ENCODE assay signal across 8 mouse cellular contexts in genomic region chr14:119098851-119099569, GRCm38 (mm10). TPM values are rescaled to one million over a fixed set of nuclear protein-coding genes. Genes with fewer than 3 reads are reported as not detected.
A peak's percentile ranks its signal among the peaks of the same experiment; 100 is the strongest.
DNase-seq lines count a peak whose midpoint lies in the region; ATAC-seq lines count a peak whose summit lies in the region.

Uggt2 (minus strand) TSS chr14:119099430.

- intact Hi-C loops in gastrocnemius, postnatal 14 days (cut with DNase I; ENCODE audit: low total_unique reads): no loop called here

- peak within 1 kb of the TSS; percentile 80 for H3K4me2 ChIP-seq in intestine, embryonic 14.5 days (ENCODE audit: low read length)

- peak; percentile 90 for DNase-seq in adrenal gland, postnatal 25 days
- DNase-seq in embryo, embryonic 10.5 days (ENCODE audit: low spot score): peak; percentile 91
- DNase-seq in gastrocnemius, postnatal 14 days: peak; percentile 88
- peak; percentile 93 for DNase-seq in intestine, embryonic 14.5 days (ENCODE audit: low spot score)
- DNase-seq in left cerebral cortex, adult 8-10 months (ENCODE audit: low spot score in 2 of 2): peak; percentile 69 to 75
- peak; percentile 63 for DNase-seq in lung, postnatal 36 days
- peak; percentile 89 for DNase-seq in right cerebral cortex, adult 18-20 months

- peak; percentile 95 for ATAC-seq in intestine, embryonic 14.5 days (replicated peaks; ENCODE audit: low FRiP score, low TSS enrichment, low read depth)
- ATAC-seq in activated CD4-positive, CD25-positive, alpha-beta regulatory T cell, adult 4 months: no peak

- H3K36me3 ChIP-seq in intestine, embryonic 14.5 days (ENCODE audit: control insufficient read depth, insufficient read depth, low read length): no peaks in the 10 kb centered on the region

- H3K27ac ChIP-seq in intestine, embryonic 14.5 days (ENCODE audit: low read depth): peak within 1 kb of the TSS; percentile 69

- under 1% methylated on average over 70 of the region's 72 CpGs for WGBS in intestine, embryonic 14.5 days

- H3K4me3 ChIP-seq in intestine, embryonic 14.5 days (ENCODE audit: low read depth, low read length): peak within 1 kb of the TSS; percentile 68

- H3K27me3 ChIP-seq in intestine, embryonic 14.5 days (replicated peaks; ENCODE audit: control insufficient read depth, insufficient read depth, low read length): no peaks in the 10 kb centered on the region

- peaks cover 12% of the 10 kb centered on the region for H3K4me1 ChIP-seq in intestine, embryonic 14.5 days (replicated peaks; ENCODE audit: control insufficient read depth, insufficient read depth, low read length)

- peak within 1 kb of the TSS; percentile 83 for H3K9ac ChIP-seq in intestine, embryonic 14.5 days (ENCODE audit: low read length)

- H3K9me3 ChIP-seq in intestine, embryonic 14.5 days (ENCODE audit: control insufficient read depth, low read length): no peaks in the 10 kb centered on the region

RNA-seq across cellular contexts. Expression of gene Uggt2, which starts in this region (rescaled TPM):
- 12.1 and 15.4 TPM in 2 replicates for total RNA-seq in adrenal gland, postnatal 25 days (2021)
- 1 to 10 TPM; 7.6 to 7.9 TPM for total RNA-seq in gastrocnemius, postnatal 14 days (2021)
- 15.4 and 16.4 TPM in 2 replicates for polyA plus RNA-seq in intestine, embryonic 14.5 days (2014; fragmentation: Nextera tagmentation; extraction: Ambion mirVana)
- total RNA-seq in left cerebral cortex, adult 8-10 months (2022): 10 to 100 TPM; 26.1 to 36.8 (median 31.2) TPM
- 1 to 10 TPM; 1.4 to 2.0 TPM for polyA plus RNA-seq in activated CD4-positive, CD25-positive, alpha-beta regulatory T cell, adult 4 months (2017; shearing (Covaris generic))
